Mouse (Mus musculus) hindbrain, embryonic 12.5 days (tissue): ENCODE results near the gene Gm11111. TPM values are rescaled to one million over a fixed set of nuclear protein-coding genes. Genes with fewer than 3 reads are reported as not detected.
"Not testable (repeated sequence)": the region's sequence is repeated elsewhere in the genome, so short reads cannot be mapped to it uniquely, and the experiment has no call there.

Source experiments
- ATAC-seq: fragments of 200-750 bp; cut with Nextera tagmentation; 2 replicates; pipeline ENCODE4 v1.8.0; 2017; ENCODE audit warnings: moderate TSS enrichment; ENCODE audit not compliant: low FRiP score
- H3K27ac ChIP-seq: fragments of 300-500 bp; sonication (generic); 2 replicates; pipeline ENCODE4 v1.5.1; 2016; ENCODE audit warnings: mild to moderate bottlenecking
- H3K27me3 ChIP-seq: fragments of 300-500 bp; sonication (generic); 2 replicates; pipeline ENCODE4 v1.6.1; 2016; ENCODE audit warnings: mild to moderate bottlenecking
- H3K36me3 ChIP-seq: fragments of 300-500 bp; sonication (generic); 2 replicates; pipeline ENCODE4 v1.6.1; 2016; ENCODE audit warnings: mild to moderate bottlenecking
- H3K4me1 ChIP-seq: fragments of 300-500 bp; sonication (generic); 2 replicates; pipeline ENCODE4 v1.6.1; 2016
- H3K4me2 ChIP-seq: fragments of 300-500 bp; sonication (generic); replicated peaks from 2 replicates; pipeline ENCODE4 v1.6.1; 2016; ENCODE audit warnings: mild to moderate bottlenecking
- H3K4me3 ChIP-seq: fragments of 300-500 bp; sonication (generic); 2 replicates; pipeline ENCODE4 v1.5.1; 2016; ENCODE audit warnings: mild to moderate bottlenecking
- H3K9ac ChIP-seq: fragments of 300-500 bp; sonication (generic); 2 replicates; pipeline ENCODE4 v1.6.1; 2016; ENCODE audit warnings: mild to moderate bottlenecking, moderate library complexity
- H3K9me3 ChIP-seq: fragments of 300-500 bp; sonication (generic); replicated peaks from 2 replicates; pipeline ENCODE4 v1.6.1; 2016; ENCODE audit warnings: mild to moderate bottlenecking
- WGBS: fragments of 180-500 bp; shearing (Covaris S2); methylation state at CpG from one replicate; pipeline ENCODE4 v1.1.7; 2016; 5-methylcytosine and 5-hydroxymethylcytosine counted together
- polyA plus RNA-seq: library from polyadenylated mRNA; unstranded; fragments of >200 nt; fragmentation: Nextera tagmentation; extraction: Ambion mirVana; gene quantifications from 2 replicates; pipeline ENCODE4 v1.2.1, GENCODE M21; 2016

Gm11111 gene
- polyA plus RNA-seq, 1 experiment from 2014 or later: not detected

- no peaks in the 10 kb centered on the region for H3K27me3 ChIP-seq
- 43% methylated on average over 9 of the region's 9 CpGs for WGBS
- H3K4me3 ChIP-seq: no peak overlapping the region
- peaks cover 14% of the 10 kb centered on the region for H3K4me1 ChIP-seq
- no peaks in the 10 kb centered on the region for H3K9me3 ChIP-seq
- no peak; the same call in 1 of the 2 replicates for ATAC-seq
- H3K36me3 ChIP-seq: no peaks in the 10 kb centered on the region
- no peak overlapping the region for H3K27ac ChIP-seq
- H3K9ac ChIP-seq: no peak overlapping the region
- 0 out of 2 replicates have a peak overlapping the region, but pooled peaks have one; percentile 12 for H3K4me2 ChIP-seq
Observed at GRCm38 (mm10) chr5:98563801-98564200, 11.3 kb downstream of the Gm11111 start.

DNA sequence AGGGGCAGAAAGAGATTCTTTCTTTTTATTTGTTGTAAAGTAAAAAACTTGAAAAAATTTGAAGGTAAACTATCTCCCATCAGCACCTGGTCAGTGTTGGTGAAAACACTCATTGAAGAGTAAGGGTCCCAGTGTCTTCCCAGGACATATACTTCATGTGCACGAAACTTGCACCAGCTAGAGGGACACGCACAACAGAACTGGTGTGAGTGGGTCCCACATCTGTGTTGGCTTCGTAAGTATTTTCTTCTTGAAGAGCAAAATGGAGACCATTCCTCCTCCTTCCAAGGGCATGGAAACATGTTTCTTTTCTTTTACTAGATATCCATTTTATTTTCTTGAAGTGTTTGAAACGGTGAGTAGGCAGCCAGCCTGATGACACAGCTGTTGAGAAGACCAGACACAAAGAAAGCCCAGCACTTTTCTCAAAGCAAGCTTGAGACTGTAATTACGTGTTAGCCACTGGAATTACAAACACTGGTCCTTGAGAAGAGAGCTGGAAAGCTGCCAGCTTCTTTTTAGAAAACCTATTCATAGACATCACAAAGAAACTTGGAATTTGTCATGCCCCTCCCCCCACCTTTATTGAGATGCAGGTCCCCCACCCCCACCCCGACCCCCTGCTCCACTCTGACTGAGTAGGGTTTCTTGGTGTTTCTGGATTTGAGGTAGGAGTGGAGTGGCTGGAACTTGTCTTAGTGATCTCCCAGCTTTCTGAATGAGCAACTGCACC lies 14.1 kb downstream of the Gm11111 start:
- Histone ChIP-seq H3K4me1 (peaks cover 14% of the 10 kb centered on the region), H3K4me2 (no peak overlapping the region), H3K9ac (no peak overlapping the region), H3K9me3 (no peaks in the 10 kb centered on the region), H3K36me3 (no peaks in the 10 kb centered on the region), H3K4me3 (no peak overlapping the region), H3K27me3 (no peaks in the 10 kb centered on the region), H3K27ac (no peak overlapping the region)
- 31% methylated on average over 6 of the region's 6 CpGs for WGBS
- ATAC-seq: peak; percentile 87

DNA sequence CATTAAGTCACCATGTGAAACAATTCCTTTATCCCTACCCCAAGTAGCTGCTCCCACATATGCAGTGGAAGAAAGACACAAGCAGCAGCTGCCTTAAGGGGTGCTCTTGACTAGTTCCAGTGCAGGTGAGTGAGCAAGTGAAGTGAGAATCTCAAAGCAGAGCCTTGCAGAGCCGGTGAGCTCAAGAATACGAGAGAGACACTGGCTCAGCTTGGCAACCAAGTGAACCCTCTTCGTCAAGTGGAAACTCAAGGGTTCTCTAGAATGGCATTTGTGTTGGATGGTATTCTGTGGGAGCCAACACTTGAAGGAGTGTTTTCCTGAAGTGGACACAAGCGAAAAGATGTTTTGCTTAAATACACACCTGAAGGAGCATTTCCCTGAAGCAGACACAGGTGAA lies 16.0 kb downstream of the Gm11111 start:
- no peak overlapping the region for H3K27ac ChIP-seq
- 95% methylated on average over 4 of the region's 4 CpGs for WGBS
- no peaks in the 10 kb centered on the region for H3K27me3 ChIP-seq
- H3K9ac ChIP-seq: no peak overlapping the region
- no peaks in the 10 kb centered on the region for H3K36me3 ChIP-seq
- H3K4me2 ChIP-seq: no peak overlapping the region
- H3K4me3 ChIP-seq: no peak overlapping the region
- H3K9me3 ChIP-seq: no peaks in the 10 kb centered on the region
- H3K4me1 ChIP-seq: peaks cover 14% of the 10 kb centered on the region
- no peak for ATAC-seq

GRCm38 (mm10) chr5:98569029-98569513 lies 16.6 kb downstream of the Gm11111 start:
- no peaks in the 10 kb centered on the region for H3K9me3 ChIP-seq
- no peaks in the 10 kb centered on the region for H3K27me3 ChIP-seq
- H3K36me3 ChIP-seq: no peaks in the 10 kb centered on the region
- H3K4me2 ChIP-seq: no peak overlapping the region
- no peak overlapping the region for H3K4me3 ChIP-seq
- peaks cover 10% of the 10 kb centered on the region for H3K4me1 ChIP-seq
- ATAC-seq: no peak
- H3K9ac ChIP-seq: no peak overlapping the region
- H3K27ac ChIP-seq: no peak overlapping the region
- WGBS: 65% methylated on average over 3 of the region's 3 CpGs

DNA sequence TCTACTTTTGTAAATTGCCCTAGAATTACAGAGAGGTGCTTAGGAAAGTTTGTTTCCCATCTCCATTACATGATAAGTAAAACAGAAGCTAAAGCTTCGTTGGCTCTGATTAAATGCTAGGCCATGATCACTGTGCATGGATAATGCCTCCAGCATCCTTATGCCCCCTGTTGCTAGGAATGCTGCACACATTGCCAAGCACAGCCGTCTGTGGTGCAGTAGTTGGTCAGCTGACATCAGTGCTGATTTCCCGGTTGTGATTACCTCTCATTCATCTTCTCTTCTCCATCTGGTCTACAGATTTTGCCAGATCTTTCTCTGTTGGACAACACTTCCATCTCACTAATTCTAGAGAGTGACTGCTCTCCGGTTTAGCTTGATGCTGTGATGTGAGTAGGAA lies 19.9 kb downstream of the Gm11111 start:
- 55% methylated on average over 4 of the region's 4 CpGs for WGBS

DNA sequence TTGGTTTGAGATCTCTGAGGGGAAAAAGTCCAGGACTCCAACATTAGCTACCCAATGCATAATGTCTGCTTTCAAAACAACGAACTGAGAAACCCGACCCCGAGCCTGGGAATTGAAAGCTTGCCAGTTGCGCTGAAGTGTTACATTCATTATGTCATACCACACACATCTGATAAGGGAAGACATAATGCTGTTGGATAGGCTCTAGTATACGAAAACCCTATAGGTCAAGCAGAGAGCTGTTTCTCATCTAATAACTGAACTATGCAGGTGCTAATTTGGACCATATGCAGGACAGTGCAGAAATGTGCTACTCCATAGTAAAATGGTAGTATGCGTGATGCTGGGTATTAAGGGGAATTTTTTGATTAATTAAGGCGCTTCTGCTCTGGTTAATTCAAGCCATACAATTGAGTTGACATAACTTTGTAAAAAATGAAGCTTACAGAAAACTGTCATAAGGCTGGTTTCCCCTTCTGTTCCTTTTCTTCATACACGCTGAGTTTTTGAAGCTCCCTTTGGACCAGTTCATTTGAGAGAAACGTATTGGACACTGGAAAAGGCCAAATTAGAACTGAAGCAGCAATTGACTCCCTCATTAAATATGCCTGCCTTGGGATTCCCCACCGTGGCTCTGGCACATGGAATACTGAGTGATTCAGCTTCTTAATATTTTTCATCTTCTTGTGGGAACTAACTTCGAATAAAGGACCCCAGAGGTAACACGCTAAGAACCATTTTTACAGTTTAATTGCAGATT lies 22.4 kb downstream of the Gm11111 start:
- H3K4me3 ChIP-seq: no peak overlapping the region
- no peaks in the 10 kb centered on the region for H3K27me3 ChIP-seq
- no peaks in the 10 kb centered on the region for H3K9me3 ChIP-seq
- H3K4me1 ChIP-seq: peaks cover 14% of the 10 kb centered on the region; the same call in 1 of the 2 replicates
- H3K9ac ChIP-seq: no peak overlapping the region
- H3K4me2 ChIP-seq: no peak overlapping the region
- no peak overlapping the region for H3K27ac ChIP-seq
- 55% methylated on average over 12 of the region's 12 CpGs for WGBS
- ATAC-seq: peak; percentile 52; the same call in 1 of the 2 replicates
- H3K36me3 ChIP-seq: no peaks in the 10 kb centered on the region

More for the DNA sequence above, 19.9 kb downstream of the Gm11111 start:
- Histone ChIP-seq H3K4me3 (no peak overlapping the region), H3K4me2 (no peak overlapping the region), H3K9ac (no peak overlapping the region), H3K4me1 (peaks cover 14% of the 10 kb centered on the region; the same call in 1 of the 2 replicates), H3K27me3 (no peaks in the 10 kb centered on the region), H3K27ac (no peak overlapping the region), H3K36me3 (no peaks in the 10 kb centered on the region), H3K9me3 (no peaks in the 10 kb centered on the region)
- no peak for ATAC-seq

GRCm38 (mm10) chr5:98575471-98575834 lies 23.0 kb downstream of the Gm11111 start:
- Histone ChIP-seq H3K27me3 (no peaks in the 10 kb centered on the region), H3K9ac (no peak overlapping the region), H3K4me3 (no peak overlapping the region), H3K4me1 (peaks cover 14% of the 10 kb centered on the region; the same call in 1 of the 2 replicates), H3K4me2 (no peak overlapping the region), H3K36me3 (no peaks in the 10 kb centered on the region), H3K9me3 (no peaks in the 10 kb centered on the region), H3K27ac (no peak overlapping the region)
- 76% methylated on average over 4 of the region's 4 CpGs for WGBS
- ATAC-seq: no peak

GRCm38 (mm10) chr5:98576538-98576937 lies 24.0 kb downstream of the Gm11111 start:
- ATAC-seq, H3K9me3 ChIP-seq, H3K27ac ChIP-seq, H3K27me3 ChIP-seq, H3K4me3 ChIP-seq, H3K36me3 ChIP-seq, H3K9ac ChIP-seq, H3K4me2 ChIP-seq: not testable (repeated sequence)
- 90% methylated on average over 6 of the region's 6 CpGs for WGBS
- peaks cover 14% of the 10 kb centered on the region; the same call in 1 of the 2 replicates for H3K4me1 ChIP-seq

DNA sequence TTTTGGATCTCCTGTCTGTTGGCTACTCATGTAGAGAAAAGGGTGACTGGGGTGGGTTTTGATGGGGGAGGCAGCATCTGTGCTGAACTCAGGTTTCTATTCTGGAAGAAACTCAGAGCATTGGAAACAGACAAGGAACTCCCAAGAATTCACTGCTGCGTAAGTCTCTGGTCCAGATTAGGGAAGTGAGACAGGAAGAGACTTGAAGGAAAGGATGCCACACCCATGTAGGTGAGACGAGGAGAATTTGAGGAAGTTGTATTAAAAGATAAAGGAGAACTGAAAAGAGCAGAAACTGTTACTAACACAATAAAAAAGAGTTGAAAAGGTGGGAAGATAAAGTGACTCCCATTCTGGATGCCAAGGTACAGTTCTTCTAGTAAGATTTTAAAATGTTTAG lies 25.9 kb downstream of the Gm11111 start:
- no peaks in the 10 kb centered on the region for H3K36me3 ChIP-seq
- no peaks in the 10 kb centered on the region for H3K9me3 ChIP-seq
- peaks cover 12% of the 10 kb centered on the region; the same call in 1 of the 2 replicates for H3K4me1 ChIP-seq
- H3K4me2 ChIP-seq: no peak overlapping the region
- no peaks in the 10 kb centered on the region for H3K27me3 ChIP-seq
- no peak overlapping the region for H3K9ac ChIP-seq
- no peak overlapping the region for H3K4me3 ChIP-seq
- H3K27ac ChIP-seq: no peak overlapping the region
- 87% methylated on average over 2 of the region's 2 CpGs for WGBS
- no peak for ATAC-seq

GRCm38 (mm10) chr5:98580811-98581210 lies 28.3 kb downstream of the Gm11111 start:
- WGBS: 73% methylated on average over 5 of the region's 5 CpGs
- H3K4me2 ChIP-seq: no peak overlapping the region
- H3K27me3 ChIP-seq: no peaks in the 10 kb centered on the region
- no peak overlapping the region for H3K9ac ChIP-seq
- no peaks in the 10 kb centered on the region for H3K36me3 ChIP-seq
- no peak for ATAC-seq
- H3K4me3 ChIP-seq: no peak overlapping the region
- H3K4me1 ChIP-seq: peaks cover under 1% of the 10 kb centered on the region; the same call in 1 of the 2 replicates
- H3K9me3 ChIP-seq: no peaks in the 10 kb centered on the region
- H3K27ac ChIP-seq: no peak overlapping the region

DNA sequence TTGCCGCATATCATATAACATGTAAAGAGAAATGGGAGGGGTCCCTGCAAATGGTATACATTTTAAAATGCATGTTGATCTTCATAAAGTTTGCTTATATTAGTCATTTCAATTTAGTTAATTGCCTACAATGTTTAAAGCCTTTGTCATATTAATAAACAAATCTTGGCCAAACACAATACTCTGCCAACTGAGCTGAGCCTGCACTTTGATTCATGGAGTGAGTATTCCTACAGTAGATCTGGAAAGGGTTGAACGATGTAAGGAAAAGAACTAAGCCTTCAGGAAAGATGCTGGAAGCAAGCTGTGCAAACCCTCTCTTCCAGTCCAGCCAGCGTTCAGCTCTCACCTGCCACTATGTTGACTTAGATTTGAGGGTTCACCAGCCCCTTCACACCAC lies 29.6 kb downstream of the Gm11111 start:
- no peaks in the 10 kb centered on the region for H3K27me3 ChIP-seq
- no peak overlapping the region for H3K4me2 ChIP-seq
- no peak overlapping the region for H3K9ac ChIP-seq
- H3K4me3 ChIP-seq: no peak overlapping the region
- H3K36me3 ChIP-seq: no peaks in the 10 kb centered on the region
- WGBS: 89% methylated on average over 3 of the region's 3 CpGs
- ATAC-seq: no peak
- H3K27ac ChIP-seq: no peak overlapping the region
- no peaks in the 10 kb centered on the region for H3K9me3 ChIP-seq
- H3K4me1 ChIP-seq: no peaks in the 10 kb centered on the region

DNA sequence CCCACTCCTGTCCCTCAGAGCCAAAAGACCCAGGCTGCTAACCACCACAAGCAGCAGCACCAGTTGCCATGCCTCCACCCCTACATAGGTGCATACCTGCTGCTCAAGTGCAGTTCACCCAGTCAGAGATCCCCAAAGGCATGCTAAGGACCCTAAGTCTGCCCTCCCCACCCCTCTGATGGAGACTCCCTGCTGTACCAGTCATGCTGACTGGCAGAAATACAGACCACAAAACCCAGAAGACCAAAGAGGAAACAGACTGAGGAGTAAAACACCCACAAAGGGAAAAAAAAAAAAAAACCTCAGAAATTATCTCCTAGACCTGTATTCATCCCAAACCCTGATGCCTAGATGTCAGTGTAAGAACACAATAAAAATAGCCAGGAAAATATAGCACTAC lies 33.4 kb downstream of the Gm11111 start:
- ATAC-seq: no peak
- no peak overlapping the region for H3K9ac ChIP-seq
- H3K27ac ChIP-seq: no peak overlapping the region
- H3K36me3 ChIP-seq: no peaks in the 10 kb centered on the region
- H3K4me3 ChIP-seq: no peak overlapping the region
- H3K27me3 ChIP-seq: no peaks in the 10 kb centered on the region
- no peaks in the 10 kb centered on the region for H3K9me3 ChIP-seq
- no peaks in the 10 kb centered on the region for H3K4me1 ChIP-seq
- no peak overlapping the region for H3K4me2 ChIP-seq
